Mouse (Mus musculus): ENCODE measurements around the gene Gm3776.
A peak's percentile ranks its signal among the peaks of the same experiment; 100 is the strongest.
"Not testable (repeated sequence)": the region's sequence is repeated elsewhere in the genome, so short reads cannot be mapped to it uniquely, and the experiment has no call there.

Gm3776 gene

DNA sequence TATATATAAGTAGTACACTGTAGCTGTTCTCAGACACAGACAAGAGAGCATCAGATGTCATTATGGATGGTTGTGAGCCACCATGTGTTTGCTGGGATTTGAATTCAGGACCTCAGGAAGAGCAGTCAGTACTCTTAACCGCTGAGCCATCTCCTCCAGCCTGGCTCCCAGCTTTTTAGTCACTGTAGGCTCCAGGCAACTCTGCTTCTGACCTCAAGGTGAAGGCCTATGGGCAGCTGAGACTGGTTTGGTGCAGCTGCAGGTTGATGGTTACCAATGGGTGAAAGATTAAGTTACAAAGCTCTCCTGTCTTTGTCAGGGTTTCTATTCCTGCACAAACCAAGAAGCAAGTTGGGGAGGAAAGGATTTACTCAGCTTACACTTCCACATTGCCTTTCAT is 36.8 kb downstream of the Gm3776 start:
- not testable (repeated sequence) for DNase-seq (ENCODE audit: low spot score)

DNA sequence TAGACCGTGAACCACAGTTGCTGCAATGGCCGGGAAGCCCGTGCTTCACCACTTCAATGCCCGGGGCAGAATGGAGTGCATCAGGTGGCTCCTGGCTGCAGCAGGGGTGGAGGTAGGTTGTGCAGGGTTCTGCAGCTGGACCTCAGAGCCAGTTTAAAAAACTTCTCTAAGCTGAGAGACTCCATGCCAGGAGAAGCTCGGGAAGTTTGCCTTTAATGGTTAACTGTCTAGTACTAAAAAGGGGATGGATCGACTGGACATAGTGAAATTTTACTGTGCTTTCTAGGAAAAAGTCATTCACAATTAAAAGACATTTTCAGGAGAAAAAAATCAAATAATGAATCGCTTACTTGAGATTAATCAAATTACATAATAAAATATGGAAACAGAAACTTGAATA is 37.9 kb downstream of the Gm3776 start:
- not testable (repeated sequence) for DNase-seq (ENCODE audit: low spot score)

DNA sequence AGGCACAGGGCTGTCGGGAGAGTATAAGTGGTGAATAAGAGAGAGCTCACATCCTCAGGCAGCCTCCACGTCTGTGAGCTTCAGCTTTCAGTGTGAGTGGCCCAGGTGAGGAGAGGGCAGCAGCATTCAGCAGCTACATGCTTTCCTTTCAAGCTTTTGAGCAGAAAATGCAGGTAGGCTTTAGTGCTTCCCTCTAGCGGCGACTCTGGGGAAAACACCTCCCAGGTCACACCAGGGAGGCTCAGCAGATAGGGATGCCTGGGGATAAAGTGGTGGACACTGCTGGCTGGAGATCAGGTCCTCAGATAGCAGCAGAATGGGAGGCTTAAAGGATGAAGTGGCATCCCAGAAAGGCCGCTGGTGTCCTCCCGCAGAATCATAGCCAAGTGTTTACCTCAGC is 39.2 kb downstream of the Gm3776 start:
- DNase-seq (ENCODE audit: low spot score): peak; percentile 20

GRCm38 (mm10) chr9:78298232-78298631 is 41.3 kb downstream of the Gm3776 start:
- DNase-seq (ENCODE audit: low spot score): no peak

DNA sequence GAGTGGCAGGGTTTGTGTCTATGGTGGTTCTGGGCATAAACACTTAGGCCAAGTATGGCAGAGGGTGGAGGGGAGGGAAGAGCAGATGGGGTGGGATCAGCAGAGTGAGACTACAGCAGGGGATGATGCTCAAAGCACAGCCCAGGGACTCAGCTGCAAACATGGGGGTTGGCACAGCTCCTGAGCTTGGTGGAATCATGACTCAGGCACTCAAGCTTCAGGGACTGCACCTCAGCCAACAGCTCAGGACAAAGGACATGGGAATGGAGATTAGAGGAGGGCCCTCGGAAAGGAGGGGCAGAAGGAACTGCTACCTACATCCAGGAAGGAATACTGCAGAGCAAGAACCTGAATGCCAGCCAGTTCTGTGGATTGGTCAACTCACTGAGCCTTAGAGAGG is 42.2 kb downstream of the Gm3776 start:
- DNase-seq (ENCODE audit: low spot score): not testable (repeated sequence)

DNA sequence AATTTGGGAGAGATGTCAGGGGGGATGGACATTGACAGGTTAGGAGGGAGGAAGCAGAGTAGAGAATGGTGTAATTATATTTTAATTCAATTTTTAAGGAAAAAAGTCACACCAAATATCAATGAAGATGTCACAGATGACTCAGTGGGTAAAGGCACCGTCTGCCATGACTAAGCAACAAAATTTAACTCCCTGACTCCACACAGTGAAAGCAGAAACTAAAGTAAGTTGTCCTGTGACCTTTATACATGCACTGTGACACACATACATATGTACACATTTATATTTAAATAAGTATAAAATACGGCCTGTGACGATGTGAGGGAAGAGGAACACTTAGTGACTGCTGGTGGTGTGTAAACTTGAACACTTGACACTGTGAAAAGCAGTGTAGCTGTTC is 51.2 kb downstream of the Gm3776 start:
- DNase-seq (ENCODE audit: low spot score): not testable (repeated sequence)

DNA sequence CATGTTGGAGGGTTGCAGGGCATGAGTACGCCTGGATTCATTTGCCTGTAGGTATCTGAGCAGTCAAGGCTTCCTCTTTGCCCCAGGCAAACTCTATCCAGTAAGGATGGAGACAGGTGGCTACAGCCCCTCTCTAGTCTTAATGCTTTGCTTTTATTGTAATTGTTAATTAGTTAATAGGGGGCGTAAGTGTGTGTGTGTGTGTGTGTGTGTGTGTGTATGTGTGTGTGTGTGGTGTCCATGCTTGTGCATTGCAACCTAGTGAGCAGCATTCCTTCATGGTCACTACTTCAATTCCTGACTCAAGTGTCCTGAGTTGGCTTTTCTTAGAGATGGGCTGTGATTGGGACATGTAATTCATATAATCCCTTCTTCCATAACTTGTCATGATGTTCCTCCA is 57.8 kb downstream of the Gm3776 start, which contains the start of gene Omt2a:
Omt2a (minus strand) TSS at position 101 of the 400 bp plus-strand sequence.
- no peak for DNase-seq (ENCODE audit: low spot score)
